Mouse (Mus musculus) monocyte, adult 5-6 weeks (primary cell): Measurements from ENCODE around the gene Fkbp8. TPM values are rescaled to one million over a fixed set of nuclear protein-coding genes. Genes with fewer than 3 reads are reported as not detected.

Source experiments
- ATAC-seq: fragments of 153-309, 156-312 bp; replicated peaks from 2 replicates; pipeline ENCODE4 v1.8.0; 2017; ENCODE audit warnings: mild to moderate bottlenecking; ENCODE audit not compliant: low TSS enrichment, insufficient number of reproducible peaks, severe bottlenecking, poor library complexity, low FRiP score
- total RNA-seq: library from RNA; stranded (forward); fragments of 200-1000, 200-491, 200-594 nt; gene quantifications from 3 replicates; pipeline ENCODE4 v1.2.3, GENCODE M21; 2017

Fkbp8 gene
- total RNA-seq, 1 experiment from 2014 or later = 174 TPM

- ATAC-seq = no peak
Measured at GRCm38 (mm10) chr8:70519043-70519442, 8.5 kb upstream of the Fkbp8 start.

GRCm38 (mm10) chr8:70519606-70520005 is 7.9 kb upstream of the Fkbp8 start:
- ATAC-seq = no peak

- ATAC-seq = peak; percentile 93
Measured at GRCm38 (mm10) chr8:70522592-70523403, 4.7 kb upstream of the Fkbp8 start.

DNA sequence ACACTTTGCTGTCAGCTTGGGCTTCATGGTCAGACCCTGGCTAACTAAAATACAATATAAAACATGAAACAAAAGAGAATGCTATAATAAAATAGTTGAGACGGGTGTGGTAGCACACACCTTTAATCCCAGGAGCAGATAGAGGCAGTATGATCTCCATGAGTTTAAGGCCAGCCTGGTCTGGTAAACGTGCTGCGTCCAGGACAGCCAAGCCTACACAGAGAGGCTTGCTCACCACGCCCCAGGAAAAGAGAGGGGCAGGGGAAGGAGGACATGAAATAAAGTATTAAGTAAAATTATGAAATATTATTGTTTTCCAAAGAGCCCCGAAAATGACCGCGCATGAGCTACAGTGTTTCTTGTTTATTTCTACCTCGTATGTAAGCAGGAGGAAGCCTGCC is 413 bp upstream of the Fkbp8 start:
- ATAC-seq = no peak

GRCm38 (mm10) chr8:70528182-70528797 is 766 bp downstream of the Fkbp8 start:
- no peak for ATAC-seq

DNA sequence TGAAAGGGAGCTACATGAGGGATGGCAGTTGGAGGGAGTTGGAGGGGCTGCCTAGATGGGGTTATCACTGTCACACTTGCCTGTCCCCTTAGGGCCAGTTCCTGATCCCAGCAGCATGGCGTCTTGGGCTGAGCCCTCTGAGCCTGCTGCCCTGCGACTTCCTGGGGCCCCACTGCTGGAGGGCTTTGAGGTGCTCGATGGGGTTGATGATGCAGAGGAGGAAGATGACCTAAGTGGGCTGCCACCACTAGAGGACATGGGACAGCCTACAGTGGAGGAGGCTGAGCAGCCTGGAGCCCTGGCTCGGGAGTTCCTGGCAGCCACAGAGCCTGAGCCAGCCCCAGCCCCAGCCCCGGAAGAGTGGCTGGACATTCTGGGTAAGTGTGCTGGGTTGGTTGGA is 1.8 kb downstream of the Fkbp8 start:
- ATAC-seq = no peak

- no peak for ATAC-seq
Measured at GRCm38 (mm10) chr8:70529741-70530161, 2.2 kb downstream of the Fkbp8 start.

DNA sequence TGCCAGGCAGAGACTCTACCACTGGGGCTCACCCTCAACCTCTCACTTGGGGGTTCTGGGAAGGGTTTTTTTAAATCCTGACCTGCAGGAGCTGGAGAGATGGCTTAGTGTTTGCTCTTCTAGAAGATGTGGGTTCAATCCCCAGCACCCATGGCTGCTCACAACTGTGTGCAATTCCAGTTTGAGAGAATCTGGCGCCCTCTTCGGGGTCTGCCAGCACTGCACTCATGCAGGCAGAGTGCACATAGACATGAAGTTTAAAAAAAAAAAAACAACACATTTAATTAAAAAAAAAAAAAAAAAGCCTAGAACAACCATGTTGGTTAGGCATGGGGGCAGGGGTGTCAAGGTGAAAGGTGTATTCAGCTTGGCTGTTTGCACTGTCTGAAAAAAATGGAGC is 2.8 kb downstream of the Fkbp8 start:
- no peak for ATAC-seq

- ATAC-seq = no peak
Measured at GRCm38 (mm10) chr8:70534281-70534680, 6.8 kb downstream of the Fkbp8 start.

DNA sequence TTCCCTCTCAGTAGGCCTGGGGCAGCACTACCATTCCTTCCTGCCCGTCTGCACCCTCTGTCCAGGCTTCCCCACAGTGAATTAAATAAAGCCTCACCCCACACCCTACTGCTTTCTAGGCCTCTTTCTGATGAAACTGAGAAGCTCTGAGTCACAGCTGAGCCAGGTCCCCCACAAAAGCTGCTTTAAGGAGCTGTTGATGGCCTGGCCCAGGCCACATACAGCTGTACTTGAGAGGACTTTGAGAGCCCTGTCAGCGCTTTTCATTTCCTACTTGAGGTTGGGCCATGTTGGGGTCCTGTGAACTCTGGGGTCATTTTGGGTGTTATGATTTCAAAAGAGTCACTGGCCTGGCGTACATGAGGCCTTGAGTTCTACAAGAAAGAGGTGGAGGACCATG is 7.7 kb downstream of the Fkbp8 start:
- ATAC-seq = no peak

- no peak for ATAC-seq
Measured at GRCm38 (mm10) chr8:70535701-70536100, 8.2 kb downstream of the Fkbp8 start.

GRCm38 (mm10) chr8:70538024-70538579 is 10.6 kb downstream of the Fkbp8 start:
- ATAC-seq = peak; percentile 49

GRCm38 (mm10) chr8:70538633-70539076 is 11.1 kb downstream of the Fkbp8 start:
- peak; percentile 70 for ATAC-seq

- ATAC-seq = peak; percentile 61
Measured at GRCm38 (mm10) chr8:70539077-70539813, 11.7 kb downstream of the Fkbp8 start, which contains the start of gene Ell. Gene Ell (plus strand): TSS chr8:70539457.

DNA sequence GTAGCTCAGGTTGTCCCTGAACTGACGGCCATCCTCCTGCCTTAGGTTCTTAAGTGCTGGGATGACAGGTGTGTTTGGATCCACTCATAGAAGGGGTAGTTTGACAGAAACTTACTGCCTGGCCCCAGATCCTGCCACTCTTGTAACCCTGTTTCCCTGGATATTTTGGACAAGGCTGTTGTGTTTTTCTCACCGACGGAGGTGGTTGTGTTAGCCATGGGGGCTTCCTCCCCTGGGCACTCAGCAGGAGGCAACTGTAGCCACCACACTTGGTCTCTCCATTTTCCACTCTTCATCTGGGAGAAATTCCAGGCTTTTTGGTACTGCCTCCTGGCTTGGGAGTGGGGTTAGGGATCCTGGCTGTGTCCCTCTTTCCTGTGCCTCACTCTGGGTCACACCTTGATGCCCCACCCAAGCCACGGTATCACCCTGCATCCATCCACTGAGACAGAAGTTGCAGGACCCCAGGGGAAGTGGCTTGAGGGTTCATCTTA is 12.5 kb downstream of the Fkbp8 start:
- ATAC-seq = no peak

GRCm38 (mm10) chr8:70540507-70541071 is 13.1 kb downstream of the Fkbp8 start:
- no peak for ATAC-seq

- no peak for ATAC-seq
Measured at GRCm38 (mm10) chr8:70541081-70541480, 13.6 kb downstream of the Fkbp8 start.

GRCm38 (mm10) chr8:70544200-70544687 is 16.7 kb downstream of the Fkbp8 start:
- ATAC-seq = peak; percentile 70
